Mouse (Mus musculus): ENCODE measurements around the gene Lgi1. TPM values are rescaled to one million over a fixed set of nuclear protein-coding genes. Genes with fewer than 3 reads are reported as not detected.
A peak's percentile ranks its signal among the peaks of the same experiment; 100 is the strongest.

Lgi1 gene
- polyA plus RNA-seq, 1 experiment from 2014 or later, result 4.0 TPM

- 82% methylated on average over 2 of the region's 2 CpGs for WGBS
- ATAC-seq (ENCODE audit: low FRiP score, low read depth), result no peak
- no peaks in the 10 kb centered on the region for H3K4me1 ChIP-seq
- H3K27ac ChIP-seq, result no peak overlapping the region
- no peak overlapping the region for H3K4me2 ChIP-seq (replicated peaks)
- H3K36me3 ChIP-seq, result no peaks in the 10 kb centered on the region
- no peak overlapping the region for H3K4me3 ChIP-seq
- no peak overlapping the region for H3K9ac ChIP-seq
- H3K9me3 ChIP-seq, result no peaks in the 10 kb centered on the region
- no peaks in the 10 kb centered on the region for H3K27me3 ChIP-seq (replicated peaks)
Observed at GRCm38 (mm10) chr19:38332245-38332644, 67.9 kb downstream of the Lgi1 start.

GRCm38 (mm10) chr19:38332820-38333219, 68.5 kb downstream of the Lgi1 start:
- Histone ChIP-seq H3K9ac (no peak overlapping the region), H3K4me3 (no peak overlapping the region), H3K27ac (no peak overlapping the region), H3K36me3 (no peaks in the 10 kb centered on the region), H3K4me1 (no peaks in the 10 kb centered on the region), H3K9me3 (no peaks in the 10 kb centered on the region), H3K4me2 (replicated peaks) (no peak overlapping the region), H3K27me3 (replicated peaks) (no peaks in the 10 kb centered on the region)
- ATAC-seq (ENCODE audit: low FRiP score, low read depth), result no peak
- WGBS, result 64% methylated on average over 3 of the region's 3 CpGs

- H3K27me3 ChIP-seq (replicated peaks), result no peaks in the 10 kb centered on the region
- no peak overlapping the region for H3K4me3 ChIP-seq
- no peak overlapping the region for H3K4me2 ChIP-seq (replicated peaks)
- H3K9ac ChIP-seq, result no peak overlapping the region
- no peaks in the 10 kb centered on the region for H3K36me3 ChIP-seq
- ATAC-seq (ENCODE audit: low FRiP score, low read depth), result no peak
- H3K27ac ChIP-seq, result no peak overlapping the region
- H3K9me3 ChIP-seq, result no peaks in the 10 kb centered on the region
- no peaks in the 10 kb centered on the region for H3K4me1 ChIP-seq
- WGBS, result 88% methylated on average over 3 of the region's 3 CpGs
Observed at GRCm38 (mm10) chr19:38336553-38336952, 72.2 kb downstream of the Lgi1 start.

GRCm38 (mm10) chr19:38337332-38337731, 73.0 kb downstream of the Lgi1 start:
- no peak overlapping the region for H3K4me3 ChIP-seq
- WGBS, result 94% methylated on average over 3 of the region's 3 CpGs
- H3K27ac ChIP-seq, result no peak overlapping the region
- no peaks in the 10 kb centered on the region for H3K27me3 ChIP-seq (replicated peaks)
- no peaks in the 10 kb centered on the region for H3K4me1 ChIP-seq
- no peak overlapping the region for H3K9ac ChIP-seq
- no peaks in the 10 kb centered on the region for H3K36me3 ChIP-seq
- no peak for ATAC-seq (ENCODE audit: low FRiP score, low read depth)
- H3K9me3 ChIP-seq, result no peaks in the 10 kb centered on the region
- no peak overlapping the region for H3K4me2 ChIP-seq (replicated peaks)

GRCm38 (mm10) chr19:38339734-38340133, 75.4 kb downstream of the Lgi1 start:
- H3K27ac ChIP-seq, result no peak overlapping the region
- H3K4me3 ChIP-seq, result no peak overlapping the region
- WGBS, result 80% methylated on average over 3 of the region's 3 CpGs
- no peaks in the 10 kb centered on the region for H3K36me3 ChIP-seq
- H3K4me2 ChIP-seq (replicated peaks), result no peak overlapping the region
- no peak for ATAC-seq (ENCODE audit: low FRiP score, low read depth)
- H3K27me3 ChIP-seq (replicated peaks), result no peaks in the 10 kb centered on the region
- no peak overlapping the region for H3K9ac ChIP-seq
- no peaks in the 10 kb centered on the region for H3K4me1 ChIP-seq
- H3K9me3 ChIP-seq, result no peaks in the 10 kb centered on the region

GRCm38 (mm10) chr19:38343246-38343645, 78.9 kb downstream of the Lgi1 start:
- Histone ChIP-seq H3K27ac (no peak overlapping the region), H3K27me3 (replicated peaks) (no peaks in the 10 kb centered on the region), H3K36me3 (no peaks in the 10 kb centered on the region), H3K9me3 (no peaks in the 10 kb centered on the region), H3K9ac (no peak overlapping the region), H3K4me1 (no peaks in the 10 kb centered on the region), H3K4me3 (no peak overlapping the region), H3K4me2 (replicated peaks) (no peak overlapping the region)
- ATAC-seq (ENCODE audit: low FRiP score, low read depth), result no peak
- 71% methylated on average over 1 of the region's 1 CpGs for whole genome bisulfite sequencing

GRCm38 (mm10) chr19:38348271-38349012, 84.1 kb downstream of the Lgi1 start:
- Histone ChIP-seq H3K9me3 (no peaks in the 10 kb centered on the region), H3K4me3 (no peak overlapping the region), H3K4me1 (no peaks in the 10 kb centered on the region), H3K27ac (no peak overlapping the region), H3K9ac (no peak overlapping the region), H3K4me2 (replicated peaks) (peak overlapping the region; percentile 20; the same call in 1 of the 2 replicates), H3K36me3 (no peaks in the 10 kb centered on the region), H3K27me3 (replicated peaks) (no peaks in the 10 kb centered on the region)
- ATAC-seq (ENCODE audit: low FRiP score, low read depth), result peak; percentile 82
- WGBS, result 17% methylated on average over 13 of the region's 13 CpGs

GRCm38 (mm10) chr19:38349013-38349341, 84.6 kb downstream of the Lgi1 start:
- ATAC-seq (ENCODE audit: low FRiP score, low read depth), result peak; percentile 54; the same call in 1 of the 2 replicates
- Histone ChIP-seq H3K9me3 (no peaks in the 10 kb centered on the region), H3K9ac (no peak overlapping the region), H3K27ac (no peak overlapping the region), H3K36me3 (no peaks in the 10 kb centered on the region), H3K4me3 (no peak overlapping the region), H3K27me3 (replicated peaks) (no peaks in the 10 kb centered on the region), H3K4me1 (no peaks in the 10 kb centered on the region), H3K4me2 (replicated peaks) (no peak overlapping the region)
- 56% methylated on average over 5 of the region's 5 CpGs for WGBS

- Histone ChIP-seq H3K9me3 (no peaks in the 10 kb centered on the region), H3K4me1 (no peaks in the 10 kb centered on the region), H3K27me3 (replicated peaks) (no peaks in the 10 kb centered on the region), H3K36me3 (no peaks in the 10 kb centered on the region), H3K4me3 (no peak overlapping the region), H3K4me2 (replicated peaks) (no peak overlapping the region), H3K27ac (no peak overlapping the region), H3K9ac (no peak overlapping the region)
- WGBS, result 86% methylated on average over 2 of the region's 2 CpGs
- no peak for ATAC-seq (ENCODE audit: low FRiP score, low read depth)
Observed at GRCm38 (mm10) chr19:38351202-38351601, 86.9 kb downstream of the Lgi1 start.

- Histone ChIP-seq H3K27ac (no peak overlapping the region), H3K9me3 (no peaks in the 10 kb centered on the region), H3K4me3 (no peak overlapping the region), H3K4me2 (replicated peaks) (no peak overlapping the region), H3K4me1 (no peaks in the 10 kb centered on the region), H3K27me3 (replicated peaks) (no peaks in the 10 kb centered on the region), H3K9ac (no peak overlapping the region), H3K36me3 (no peaks in the 10 kb centered on the region)
- 91% methylated on average over 3 of the region's 3 CpGs for WGBS
- ATAC-seq (ENCODE audit: low FRiP score, low read depth), result no peak
Observed at GRCm38 (mm10) chr19:38351728-38352127, 87.4 kb downstream of the Lgi1 start.

GRCm38 (mm10) chr19:38352495-38353130, 88.3 kb downstream of the Lgi1 start:
- H3K4me1 ChIP-seq, result no peaks in the 10 kb centered on the region
- no peak overlapping the region for H3K27ac ChIP-seq
- no peak overlapping the region for H3K4me2 ChIP-seq (replicated peaks)
- H3K9ac ChIP-seq, result no peak overlapping the region
- 47% methylated on average over 6 of the region's 6 CpGs for WGBS
- no peaks in the 10 kb centered on the region for H3K27me3 ChIP-seq (replicated peaks)
- H3K36me3 ChIP-seq, result no peaks in the 10 kb centered on the region
- ATAC-seq (ENCODE audit: low FRiP score, low read depth), result 0 out of 2 replicates have a peak, but pooled peaks have one; percentile 25
- H3K9me3 ChIP-seq, result no peaks in the 10 kb centered on the region
- H3K4me3 ChIP-seq, result no peak overlapping the region

GRCm38 (mm10) chr19:38354279-38354678, 89.9 kb downstream of the Lgi1 start:
- Histone ChIP-seq H3K9me3 (no peaks in the 10 kb centered on the region), H3K27ac (no peak overlapping the region), H3K9ac (no peak overlapping the region), H3K4me3 (no peak overlapping the region), H3K27me3 (replicated peaks) (no peaks in the 10 kb centered on the region), H3K36me3 (no peaks in the 10 kb centered on the region), H3K4me1 (no peaks in the 10 kb centered on the region), H3K4me2 (replicated peaks) (no peak overlapping the region)
- no peak for ATAC-seq (ENCODE audit: low FRiP score, low read depth)
- WGBS, result 76% methylated on average over 1 of the region's 1 CpGs

Measured in neural tube, embryonic 12.5 days (tissue).